Mouse (Mus musculus): ENCODE results near the gene Gnl1. TPM values are rescaled to one million over a fixed set of nuclear protein-coding genes. Genes with fewer than 3 reads are reported as not detected.

Gnl1 gene
- polyA plus RNA-seq, 1 experiment from 2014 or later: 61.5 TPM

DNA sequence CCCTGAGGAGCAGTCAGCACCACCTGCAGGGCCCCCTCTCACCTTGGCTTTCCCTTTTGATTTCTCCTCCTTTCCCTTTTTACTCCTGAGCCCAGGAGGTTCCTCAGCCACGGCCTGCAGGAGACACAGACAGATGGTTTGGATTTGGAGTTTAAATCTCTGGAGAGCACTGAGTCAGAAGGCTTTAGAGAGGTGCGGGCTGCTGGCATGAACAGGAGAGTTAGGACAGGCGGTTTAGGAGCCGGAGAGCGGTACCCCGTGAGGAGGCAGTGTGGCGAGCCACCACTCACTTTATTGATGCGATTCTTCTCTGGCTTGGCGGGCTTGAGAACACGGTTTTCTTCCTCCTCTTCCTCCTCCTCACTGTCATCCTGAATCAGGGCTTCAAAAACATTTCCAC, 16.4 kb upstream of the Gnl1 start:
- peaks cover 74% of the 10 kb centered on the region for H3K36me3 ChIP-seq
- H3K9me3 ChIP-seq (replicated peaks): no peaks in the 10 kb centered on the region
- ATAC-seq (ENCODE audit: insufficient number of reproducible peaks, low FRiP score, low TSS enrichment, low read depth): no peak
- H3K27ac ChIP-seq (replicated peaks): no peak overlapping the region
- H3K9ac ChIP-seq: no peak overlapping the region
- 77% methylated on average over 10 of the region's 10 CpGs for WGBS
- H3K4me3 ChIP-seq (replicated peaks): no peak overlapping the region
- peaks cover 1% of the 10 kb centered on the region for H3K4me1 ChIP-seq
- H3K27me3 ChIP-seq: no peaks in the 10 kb centered on the region
- no peak overlapping the region for H3K4me2 ChIP-seq (replicated peaks)

DNA sequence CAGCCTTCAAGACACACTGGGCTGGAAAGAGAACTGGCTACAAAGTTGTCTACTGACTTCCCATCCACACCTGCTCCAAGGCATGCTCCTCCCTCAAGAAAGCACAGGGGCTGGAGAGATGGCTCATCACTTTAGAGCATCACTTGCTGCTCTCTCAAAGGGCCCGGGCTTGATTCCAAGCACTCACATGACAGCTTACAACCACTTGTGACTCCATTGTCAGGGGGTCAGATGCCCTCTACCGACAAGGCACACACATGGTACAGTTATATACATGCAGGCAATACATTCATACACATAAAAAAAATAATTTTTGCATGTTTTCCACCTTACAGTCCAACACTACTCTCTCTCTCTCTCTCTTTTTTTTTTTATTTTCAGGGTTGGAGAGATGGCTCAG, 12.0 kb upstream of the Gnl1 start:
- no peaks in the 10 kb centered on the region for H3K9me3 ChIP-seq (replicated peaks)
- H3K9ac ChIP-seq: no peak overlapping the region
- H3K4me2 ChIP-seq (replicated peaks): no peak overlapping the region
- whole genome bisulfite sequencing: 89% methylated on average over 2 of the region's 2 CpGs
- H3K27me3 ChIP-seq: no peaks in the 10 kb centered on the region
- no peak overlapping the region for H3K27ac ChIP-seq (replicated peaks)
- no peak overlapping the region for H3K4me3 ChIP-seq (replicated peaks)
- peaks cover 17% of the 10 kb centered on the region for H3K4me1 ChIP-seq
- peaks cover 37% of the 10 kb centered on the region for H3K36me3 ChIP-seq
- ATAC-seq (ENCODE audit: insufficient number of reproducible peaks, low FRiP score, low TSS enrichment, low read depth): no peak

DNA sequence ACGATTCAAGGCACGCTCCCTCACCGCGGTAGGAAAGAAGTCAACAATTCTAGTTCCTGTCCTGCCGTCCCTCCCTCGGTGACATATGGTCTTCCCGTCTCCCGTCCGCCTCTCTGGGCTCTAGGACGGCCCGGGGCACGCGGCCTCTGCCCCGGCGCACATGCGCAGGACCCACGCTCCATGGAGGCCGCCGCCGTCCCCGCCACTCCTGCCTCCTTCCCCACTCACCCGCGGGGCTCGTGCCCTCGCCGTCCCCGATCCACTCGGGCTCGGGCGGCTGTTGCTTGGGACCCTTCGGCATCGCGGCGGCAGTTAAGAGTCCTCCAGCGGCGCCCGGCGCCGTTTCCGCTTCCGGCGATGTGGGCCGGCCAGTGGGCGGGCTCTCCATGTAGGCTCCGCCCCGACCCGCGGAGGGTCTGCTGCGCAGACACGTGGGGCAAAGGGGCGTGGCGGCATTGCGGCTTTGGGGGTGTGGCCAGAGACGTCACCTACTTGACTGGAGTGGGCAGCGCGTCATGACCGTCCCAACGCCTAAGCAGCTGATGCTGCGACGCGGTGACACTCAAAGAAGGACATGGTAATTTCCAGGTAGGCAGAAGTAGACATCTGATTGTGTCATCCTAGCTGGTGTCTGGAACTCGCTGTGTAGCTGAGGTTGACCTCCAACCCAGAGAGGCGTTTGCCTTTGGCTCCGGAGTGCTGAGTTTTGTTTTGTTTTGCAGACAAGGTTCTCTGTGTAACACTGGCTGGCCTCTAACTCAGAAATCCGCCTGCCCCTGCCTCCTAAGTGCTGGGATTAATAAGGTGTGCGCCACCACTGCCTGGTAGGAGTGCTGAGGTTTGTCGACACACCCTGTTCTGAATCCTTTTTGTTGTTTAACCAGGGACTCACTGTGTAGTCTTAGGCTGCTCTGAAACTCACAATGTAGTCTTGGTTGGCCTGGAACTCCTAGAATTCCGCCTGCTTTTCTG, 9.9 kb upstream of the Gnl1 start, which contains the start of gene Abcf1:
TSS of gene Abcf1 (minus strand) at position 344 of the 972 bp plus-strand sequence.
- peak; percentile 97 for ATAC-seq (ENCODE audit: insufficient number of reproducible peaks, low FRiP score, low TSS enrichment, low read depth)
- Histone ChIP-seq H3K4me2 (replicated peaks) (peak within 1 kb of the TSS; percentile 75), H3K4me1 (peaks cover 17% of the 10 kb centered on the region), H3K27ac (replicated peaks) (peak within 1 kb of the TSS; percentile 87), H3K4me3 (replicated peaks) (peak within 1 kb of the TSS; percentile 78), H3K36me3 (peaks cover 33% of the 10 kb centered on the region), H3K9me3 (replicated peaks) (no peaks in the 10 kb centered on the region), H3K9ac (peak within 1 kb of the TSS; percentile 77), H3K27me3 (no peaks in the 10 kb centered on the region)
- under 1% methylated on average over 68 of the region's 68 CpGs for WGBS

- Histone ChIP-seq H3K27me3 (no peaks in the 10 kb centered on the region), H3K4me3 (replicated peaks) (no peak overlapping the region), H3K36me3 (peaks cover 32% of the 10 kb centered on the region), H3K4me1 (peaks cover 17% of the 10 kb centered on the region), H3K4me2 (replicated peaks) (no peak overlapping the region), H3K9ac (no peak overlapping the region), H3K9me3 (replicated peaks) (no peaks in the 10 kb centered on the region), H3K27ac (replicated peaks) (no peak overlapping the region)
- WGBS: 62% methylated on average over 1 of the region's 1 CpGs
- no peak for ATAC-seq (ENCODE audit: insufficient number of reproducible peaks, low FRiP score, low TSS enrichment, low read depth)
Observed at GRCm38 (mm10) chr17:35972131-35972530, 7.5 kb upstream of the Gnl1 start.

- under 1% methylated on average over 41 of the region's 41 CpGs for WGBS
- ATAC-seq (ENCODE audit: insufficient number of reproducible peaks, low FRiP score, low TSS enrichment, low read depth): peak; percentile 82
- H3K36me3 ChIP-seq: peaks cover 41% of the 10 kb centered on the region
Observed at GRCm38 (mm10) chr17:35978811-35979400, 745 bp upstream of the Gnl1 start.

DNA sequence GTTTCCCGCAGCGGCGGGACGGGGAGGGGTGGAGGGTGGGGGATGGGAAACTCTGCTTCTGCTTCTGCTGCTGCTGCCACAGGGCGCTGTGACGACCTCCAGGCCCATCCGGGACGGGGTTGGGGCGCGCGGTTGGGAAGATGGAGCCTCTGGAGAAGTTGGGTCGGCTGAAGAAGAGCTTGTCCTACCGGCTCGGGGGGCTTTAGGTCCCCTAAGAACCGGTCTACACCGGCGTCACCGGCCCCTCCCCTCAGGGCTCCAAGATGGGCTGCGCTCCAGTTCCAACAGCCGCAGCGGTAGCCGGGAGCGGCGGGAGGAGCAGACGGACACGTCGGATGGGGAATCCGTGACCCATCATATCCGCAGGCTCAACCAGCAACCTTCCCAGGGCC, 708 bp downstream of the Gnl1 start:
- H3K9me3 ChIP-seq (replicated peaks): no peaks in the 10 kb centered on the region
- H3K36me3 ChIP-seq: peaks cover 39% of the 10 kb centered on the region
- no peaks in the 10 kb centered on the region for H3K27me3 ChIP-seq
- peaks cover 17% of the 10 kb centered on the region for H3K4me1 ChIP-seq
- peak overlapping the region; percentile 96 for H3K4me3 ChIP-seq (replicated peaks)
- under 1% methylated on average over 29 of the region's 29 CpGs for WGBS
- peak overlapping the region; percentile 98 for H3K27ac ChIP-seq (replicated peaks)
- H3K4me2 ChIP-seq (replicated peaks): peak overlapping the region; percentile 77
- 0 out of 2 replicates have a peak, but pooled peaks have one; percentile 6 for ATAC-seq (ENCODE audit: insufficient number of reproducible peaks, low FRiP score, low TSS enrichment, low read depth)
- H3K9ac ChIP-seq: peak overlapping the region; percentile 74

More at GRCm38 (mm10) chr17:35978811-35979400, 745 bp upstream of the Gnl1 start:
- H3K9me3 ChIP-seq (replicated peaks): no peaks in the 10 kb centered on the region
- H3K4me1 ChIP-seq: peaks cover 17% of the 10 kb centered on the region
- no peaks in the 10 kb centered on the region for H3K27me3 ChIP-seq
- H3K9ac ChIP-seq: peak overlapping the region; percentile 74
- peak overlapping the region; percentile 98 for H3K27ac ChIP-seq (replicated peaks)
- peak overlapping the region; percentile 77 for H3K4me2 ChIP-seq (replicated peaks)
- peak overlapping the region; percentile 96 for H3K4me3 ChIP-seq (replicated peaks)

- Histone ChIP-seq H3K4me3 (replicated peaks) (0 out of 2 replicates have a peak overlapping the region, but pooled peaks have one; percentile 1), H3K36me3 (peaks cover 46% of the 10 kb centered on the region), H3K4me2 (replicated peaks) (no peak overlapping the region), H3K9me3 (replicated peaks) (no peaks in the 10 kb centered on the region), H3K9ac (no peak overlapping the region), H3K27me3 (no peaks in the 10 kb centered on the region), H3K27ac (replicated peaks) (no peak overlapping the region), H3K4me1 (peaks cover 17% of the 10 kb centered on the region)
- 85% methylated on average over 9 of the region's 9 CpGs for WGBS
- no peak for ATAC-seq (ENCODE audit: insufficient number of reproducible peaks, low FRiP score, low TSS enrichment, low read depth)
Observed at GRCm38 (mm10) chr17:35981776-35982175, 2.1 kb downstream of the Gnl1 start.

DNA sequence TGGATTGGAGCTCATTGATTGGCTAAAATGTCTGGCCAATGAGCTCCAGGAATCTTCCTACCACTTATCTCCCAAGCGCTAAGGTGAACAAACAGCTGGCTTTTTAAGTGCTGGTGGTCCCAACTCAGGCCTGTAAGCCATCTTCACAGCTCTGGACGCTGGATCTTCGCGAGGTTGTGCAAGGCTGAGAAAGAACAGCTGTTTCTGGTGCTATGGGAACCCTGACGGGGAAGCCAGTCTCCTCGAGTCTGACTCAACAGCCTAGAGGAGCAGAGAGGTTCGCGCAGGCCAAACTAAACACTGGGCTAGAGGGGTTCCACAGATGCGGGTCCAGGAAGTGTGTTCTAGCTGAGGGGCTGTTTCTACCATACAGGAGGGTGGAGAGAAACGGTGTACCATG, 12.1 kb downstream of the Gnl1 start:
- Histone ChIP-seq H3K4me3 (replicated peaks) (no peak overlapping the region), H3K27me3 (no peaks in the 10 kb centered on the region), H3K4me1 (peaks cover 9% of the 10 kb centered on the region), H3K27ac (replicated peaks) (no peak overlapping the region), H3K9ac (no peak overlapping the region), H3K4me2 (replicated peaks) (no peak overlapping the region), H3K9me3 (replicated peaks) (no peaks in the 10 kb centered on the region), H3K36me3 (peaks cover 29% of the 10 kb centered on the region)
- no peak for ATAC-seq (ENCODE audit: insufficient number of reproducible peaks, low FRiP score, low TSS enrichment, low read depth)
- 43% methylated on average over 10 of the region's 10 CpGs for WGBS

DNA sequence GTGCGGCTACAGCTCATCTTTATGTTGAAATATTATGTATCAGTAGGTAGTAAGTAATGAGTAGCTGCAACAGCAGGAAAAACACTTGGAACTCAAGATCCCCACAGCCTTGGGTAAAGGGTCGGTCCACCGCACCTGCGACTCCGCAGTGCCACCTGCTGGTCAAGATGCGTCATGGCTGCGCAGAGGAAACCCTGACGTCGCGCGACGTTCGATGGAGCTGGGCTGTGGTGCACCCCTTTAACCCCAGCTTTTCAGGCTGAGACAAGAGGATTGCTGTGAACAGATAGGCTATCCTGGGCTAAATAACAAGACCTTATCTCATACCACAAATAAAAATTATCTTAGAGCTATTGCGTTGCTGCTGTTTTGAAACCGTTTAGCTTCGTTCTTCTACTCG, 14.0 kb downstream of the Gnl1 start:
- peak; percentile 69 for ATAC-seq (ENCODE audit: insufficient number of reproducible peaks, low FRiP score, low TSS enrichment, low read depth)
- Histone ChIP-seq H3K36me3 (peaks cover 11% of the 10 kb centered on the region), H3K4me1 (peaks cover 17% of the 10 kb centered on the region), H3K27ac (replicated peaks) (no peak overlapping the region), H3K4me2 (replicated peaks) (peak overlapping the region; percentile 62), H3K27me3 (no peaks in the 10 kb centered on the region), H3K4me3 (replicated peaks) (peak overlapping the region; percentile 64), H3K9ac (no peak overlapping the region), H3K9me3 (replicated peaks) (no peaks in the 10 kb centered on the region)
- WGBS: 6% methylated on average over 17 of the region's 17 CpGs

DNA sequence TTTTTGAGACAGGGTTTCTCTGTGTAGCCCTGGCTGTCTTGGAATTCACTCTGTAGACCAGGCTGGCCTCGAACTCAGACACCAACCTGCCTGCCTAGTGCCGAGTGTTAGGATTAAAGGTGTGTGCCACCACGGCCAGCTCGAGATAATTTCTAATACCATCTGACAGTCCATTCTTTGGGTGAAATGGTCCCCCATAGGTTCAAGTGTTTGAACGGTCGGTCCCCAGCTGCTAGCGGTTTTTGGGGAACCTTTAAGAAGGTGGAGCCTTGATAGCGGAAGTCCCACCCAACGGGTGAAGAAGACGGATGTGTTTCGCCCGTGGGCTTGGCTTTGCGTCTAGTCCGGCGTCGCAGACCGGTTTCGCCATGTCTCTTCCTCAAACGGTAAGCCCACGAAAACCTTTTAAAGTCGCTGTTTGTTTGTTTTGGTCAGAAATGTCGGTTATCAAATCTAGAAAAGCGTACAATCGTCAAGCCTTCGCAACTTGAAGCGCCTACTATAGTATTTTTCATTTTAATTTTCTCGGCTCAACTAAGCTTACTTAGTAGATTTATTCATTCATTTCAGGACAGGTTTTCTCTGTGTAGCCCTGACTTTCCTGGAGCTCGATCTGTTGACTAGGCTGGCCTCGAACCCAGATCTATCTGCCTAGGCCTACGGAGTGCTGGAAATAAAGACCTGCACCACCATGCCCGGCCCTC, 14.7 kb downstream of the Gnl1 start:
- H3K4me1 ChIP-seq: peaks cover 17% of the 10 kb centered on the region
- peak; percentile 79 for ATAC-seq (ENCODE audit: insufficient number of reproducible peaks, low FRiP score, low TSS enrichment, low read depth)

DNA sequence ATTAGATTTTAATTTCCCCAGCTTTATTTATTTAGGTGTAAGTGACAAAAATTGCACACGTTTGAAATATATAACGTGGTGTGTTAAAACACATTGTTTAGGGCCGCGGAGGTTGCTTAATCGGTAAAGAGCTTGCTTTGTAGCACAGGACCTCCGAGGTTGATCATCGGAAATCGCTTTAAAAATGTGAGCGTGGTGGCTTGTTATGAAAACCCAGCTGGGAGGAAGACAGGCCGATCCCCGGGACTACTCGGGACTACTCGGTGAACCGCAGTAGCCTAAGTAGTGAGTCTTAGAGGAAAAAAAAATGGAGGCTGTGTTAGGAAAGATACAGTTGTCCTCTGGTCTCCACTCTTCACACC, 15.2 kb downstream of the Gnl1 start:
- no peaks in the 10 kb centered on the region for H3K27me3 ChIP-seq
- H3K4me3 ChIP-seq (replicated peaks): peak overlapping the region; percentile 64
- H3K4me2 ChIP-seq (replicated peaks): peak overlapping the region; percentile 62
- peak overlapping the region; percentile 54 for H3K9ac ChIP-seq
- H3K9me3 ChIP-seq (replicated peaks): no peaks in the 10 kb centered on the region
- WGBS: 2% methylated on average over 14 of the region's 14 CpGs
- no peak for ATAC-seq (ENCODE audit: insufficient number of reproducible peaks, low FRiP score, low TSS enrichment, low read depth)
- H3K27ac ChIP-seq (replicated peaks): peak overlapping the region; percentile 75; the same call in 1 of the 2 replicates
- H3K36me3 ChIP-seq: no peaks in the 10 kb centered on the region
- H3K4me1 ChIP-seq: peaks cover 17% of the 10 kb centered on the region

More for the DNA sequence above, 14.7 kb downstream of the Gnl1 start:
- Histone ChIP-seq H3K9ac (peak overlapping the region; percentile 54), H3K36me3 (peaks cover 5% of the 10 kb centered on the region), H3K4me3 (replicated peaks) (peak overlapping the region; percentile 64), H3K9me3 (replicated peaks) (no peaks in the 10 kb centered on the region), H3K4me2 (replicated peaks) (peak overlapping the region; percentile 62), H3K27me3 (no peaks in the 10 kb centered on the region), H3K27ac (replicated peaks) (peak overlapping the region; percentile 75)
- 2% methylated on average over 31 of the region's 31 CpGs for WGBS

All from embryonic facial prominence, embryonic 15.5 days (tissue).